In the genomic region with DNA sequence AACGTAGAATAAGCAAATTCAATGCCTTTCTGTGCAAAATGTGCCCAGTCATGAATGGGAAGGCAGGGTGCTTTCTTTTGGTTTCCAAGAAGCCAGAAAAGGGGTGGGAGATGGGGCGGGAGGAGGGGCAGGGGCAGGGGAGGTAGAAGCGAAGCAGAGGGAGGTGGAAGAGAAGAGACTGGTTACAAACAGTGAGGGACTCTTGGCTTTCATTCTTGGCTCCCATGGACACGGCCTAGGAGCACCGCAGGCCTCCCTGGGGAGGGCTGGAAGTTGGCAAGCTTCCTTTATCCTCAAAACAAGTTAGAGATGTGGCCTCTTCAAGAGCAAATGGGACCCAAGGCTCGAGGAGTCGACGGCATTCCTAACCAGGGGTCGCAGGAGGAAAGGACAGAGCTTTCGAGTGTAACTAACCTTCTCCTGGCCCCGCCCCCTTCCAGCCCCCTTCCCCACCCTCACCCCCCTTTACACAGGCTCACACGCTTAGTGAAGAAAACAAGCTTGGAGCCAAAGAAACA, we compare ENCODE assay signal across 9 mouse cellular contexts. TPM values are rescaled to one million over a fixed set of nuclear protein-coding genes. Genes with fewer than 3 reads are reported as not detected.
DNase-seq lines count a peak whose midpoint lies in the region; ATAC-seq and TF ChIP-seq lines count a peak whose summit lies in the region.
"Had no signal": no experiment of that assay in that cellular context is flagged by ENCODE, and none has a peak within 500 bp of the region (broad histone marks: within the 10 kb centered on the region; RNA-seq: fewer than 3 reads in every experiment).

Gene Ccdc190, plus strand, starts transcription at position 195 of the 518 bp plus-strand sequence.

- H3K36me3 ChIP-seq in embryonic facial prominence, embryonic 14.5 days (ENCODE audit: control insufficient read depth, insufficient read depth, low read length), result no peaks in the 10 kb centered on the region
- no peaks in the 10 kb centered on the region for H3K36me3 ChIP-seq in heart, postnatal 0 days (replicated peaks; ENCODE audit: control insufficient read depth, insufficient read depth, low read length)

- peak; percentile 31; the same call in 1 of the 2 replicates for ATAC-seq in embryonic facial prominence, embryonic 14.5 days (ENCODE audit: low read depth)
- ATAC-seq in heart, postnatal 0 days (ENCODE audit: insufficient read depth, low read depth), result no peak

- no peak for TF ChIP-seq CTCF in heart, postnatal 0 days (IDR thresholded peaks at IDR 0.05; ENCODE audit: low read depth)

- TF ChIP-seq EP300 in heart, postnatal 0 days (IDR thresholded peaks at IDR 0.05; ENCODE audit: low read depth), result no peak

- H3K9me3 ChIP-seq in embryonic facial prominence, embryonic 14.5 days (ENCODE audit: control insufficient read depth, low read length), result no peaks in the 10 kb centered on the region
- H3K9me3 ChIP-seq in heart, postnatal 0 days (replicated peaks; ENCODE audit: control insufficient read depth, low read length), result no peaks in the 10 kb centered on the region

- H3K27ac ChIP-seq in embryonic facial prominence, embryonic 14.5 days (replicated peaks; ENCODE audit: low read depth, low read length), result no peak within 1 kb of the TSS
- H3K27ac ChIP-seq in heart, postnatal 0 days (ENCODE audit: low read depth), result no peak within 1 kb of the TSS

- peak within 1 kb of the TSS; percentile 47 for H3K4me2 ChIP-seq in embryonic facial prominence, embryonic 14.5 days (ENCODE audit: low read depth, low read length)
- peak within 1 kb of the TSS; percentile 9; the same call in 1 of the 2 replicates for H3K4me2 ChIP-seq in heart, postnatal 0 days (ENCODE audit: low read depth, low read length)

- H3K9ac ChIP-seq in embryonic facial prominence, embryonic 14.5 days (ENCODE audit: low read depth, low read length), result 0 out of 2 replicates have a peak within 1 kb of the TSS, but pooled peaks have one; percentile 22
- H3K9ac ChIP-seq in heart, postnatal 0 days (replicated peaks; ENCODE audit: low read depth, low read length), result no peak within 1 kb of the TSS

- WGBS in embryonic facial prominence, embryonic 14.5 days, result 15% methylated on average over 12 of the region's 12 CpGs
- 19% methylated on average over 12 of the region's 12 CpGs for WGBS in heart, postnatal 0 days

- DNase-seq in adrenal gland, postnatal 10 days, result peak; percentile 74
- DNase-seq in adrenal gland, postnatal 4 days (ENCODE audit: low spot score in 2 of 2), result no peak
- no peak for DNase-seq in embryonic facial prominence, embryonic 14.5 days (ENCODE audit: low spot score)
- no peak for DNase-seq in heart, postnatal 0 days (ENCODE audit: low spot score)
- DNase-seq in kidney, postnatal 14 days, result peak; percentile 48
- peak; percentile 59 for DNase-seq in lung, postnatal 10 days
- no peak for DNase-seq in MN1 (ENCODE audit: low spot score)
- no peak for DNase-seq in spleen, postnatal 4 days (ENCODE audit: low spot score in 2 of 2)

- H3K4me3 ChIP-seq in embryonic facial prominence, embryonic 14.5 days (ENCODE audit: low read depth, low read length), result peak within 1 kb of the TSS; percentile 12; the same call in 1 of the 2 replicates
- no peak within 1 kb of the TSS for H3K4me3 ChIP-seq in heart, postnatal 0 days (ENCODE audit: low read depth, low read length)

- no peaks in the 10 kb centered on the region for H3K27me3 ChIP-seq in embryonic facial prominence, embryonic 14.5 days (replicated peaks; ENCODE audit: control insufficient read depth, insufficient read depth, low read length)
- H3K27me3 ChIP-seq in heart, postnatal 0 days (ENCODE audit: control insufficient read depth, insufficient read depth, low read length), result no peaks in the 10 kb centered on the region

- H3K4me1 ChIP-seq in embryonic facial prominence, embryonic 14.5 days (ENCODE audit: control insufficient read depth, insufficient read depth, low read length), result peaks cover 7% of the 10 kb centered on the region; the same call in 1 of the 2 replicates
- H3K4me1 ChIP-seq in heart, postnatal 0 days (ENCODE audit: control insufficient read depth, insufficient read depth), result no peaks in the 10 kb centered on the region

RNA-seq across cellular contexts. Expression of gene Ccdc190, which starts in this region (rescaled TPM):
- total RNA-seq in adrenal gland, postnatal 10 days (2021), result not detected
- total RNA-seq in adrenal gland, postnatal 4 days (2021), result under 1 TPM; 0.34 to 0.59 TPM
- 0.42 and 0.50 TPM in 2 replicates for polyA plus RNA-seq in embryonic facial prominence, embryonic 14.5 days (2014; fragmentation: Nextera tagmentation; extraction: Ambion mirVana)
- not detected in 2 replicates for total RNA-seq in heart, postnatal 0 days (2014; rRNA removed; ENCODE audit: low replicate concordance)
- not detected in 2 replicates for polyA plus RNA-seq in heart, postnatal 0 days (2015; fragmentation: Nextera tagmentation; extraction: Ambion mirVana)
- polyA plus RNA-seq: liver, embryonic 16.5 days had no signal

Comparison
In these comparisons a context has a peak if more than half of its experiments do, and no peak if none do; other contexts are left out.
1. Peak in DNase-seq in adrenal gland, postnatal 10 days; RNA of the gene not detected or under 1 TPM.
2. Peak in ATAC-seq, H3K4me3 ChIP-seq, H3K9ac ChIP-seq and H3K4me2 ChIP-seq in embryonic facial prominence, embryonic 14.5 days; RNA of the gene not detected or under 1 TPM.
3. DNase-seq: peak in kidney, postnatal 14 days (single experiment) and lung, postnatal 10 days (single experiment); none in adrenal gland, postnatal 4 days (0 of 2), embryonic facial prominence, embryonic 14.5 days (single experiment), heart, postnatal 0 days (single experiment), MN1 (single experiment) and spleen, postnatal 4 days (0 of 2).